Mouse (Mus musculus): ENCODE measurements around the gene Lmtk2. TPM values are rescaled to one million over a fixed set of nuclear protein-coding genes. Genes with fewer than 3 reads are reported as not detected.
A peak's percentile ranks its signal among the peaks of the same experiment; 100 is the strongest.

Lmtk2 gene
- total RNA-seq, 2 experiments from 2014 or later, result 94.2 to 99.2 TPM

DNA sequence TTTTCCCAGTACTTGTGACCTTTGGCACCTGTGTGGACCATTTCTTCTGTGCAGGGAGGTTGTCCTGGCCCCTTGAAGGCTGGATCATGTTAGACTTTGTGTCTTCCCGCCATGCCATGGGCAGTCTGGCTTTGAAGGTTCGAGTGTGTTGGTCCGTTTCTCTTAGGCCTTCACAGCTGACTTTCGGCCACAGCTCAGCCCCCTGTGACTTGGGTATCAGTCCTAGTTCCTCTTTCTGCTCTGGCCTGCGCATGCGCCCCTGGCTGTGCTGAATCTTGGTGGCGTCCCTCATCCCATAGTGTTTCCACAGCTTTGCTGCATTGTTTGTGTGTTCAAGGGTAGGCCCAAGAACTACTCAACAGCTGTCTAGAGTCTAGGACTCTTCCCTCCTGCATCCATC is 81.0 kb downstream of the Lmtk2 start:
- DNase-seq, result no peak

DNA sequence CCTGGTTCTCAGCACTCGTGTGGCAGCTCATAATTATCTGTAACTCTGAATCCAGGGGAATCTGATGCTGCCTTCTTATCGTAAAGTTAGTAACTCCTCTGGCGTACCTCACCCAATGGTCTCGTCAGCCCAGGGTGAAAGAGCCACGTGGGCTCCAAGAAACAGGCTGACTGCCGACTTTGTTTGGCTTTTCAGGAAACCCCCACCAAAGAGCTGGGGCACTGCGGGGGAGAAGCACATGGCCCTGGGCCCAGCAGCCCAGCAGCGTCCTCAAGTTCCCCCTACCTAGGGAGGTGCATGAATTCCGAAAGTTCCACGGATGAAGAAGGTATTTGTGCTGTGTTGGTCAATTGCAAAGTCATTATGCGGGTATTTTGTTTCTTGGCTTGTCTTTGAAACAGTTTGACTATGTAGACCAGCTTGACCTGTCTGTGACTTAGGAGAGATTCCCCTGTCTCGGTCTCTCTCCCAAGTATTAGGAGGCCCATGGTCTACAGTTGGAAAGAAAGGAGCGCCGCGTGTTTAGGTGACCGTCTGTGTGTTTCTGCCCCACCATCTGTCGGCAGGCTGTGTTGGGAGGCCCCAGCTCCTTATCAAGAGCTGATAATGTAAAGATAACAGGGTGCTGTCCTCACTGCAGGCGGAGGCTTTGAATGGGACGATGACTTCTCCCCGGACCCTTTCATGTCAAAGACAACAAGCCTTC is 82.5 kb downstream of the Lmtk2 start:
- DNase-seq, result no peak

DNA sequence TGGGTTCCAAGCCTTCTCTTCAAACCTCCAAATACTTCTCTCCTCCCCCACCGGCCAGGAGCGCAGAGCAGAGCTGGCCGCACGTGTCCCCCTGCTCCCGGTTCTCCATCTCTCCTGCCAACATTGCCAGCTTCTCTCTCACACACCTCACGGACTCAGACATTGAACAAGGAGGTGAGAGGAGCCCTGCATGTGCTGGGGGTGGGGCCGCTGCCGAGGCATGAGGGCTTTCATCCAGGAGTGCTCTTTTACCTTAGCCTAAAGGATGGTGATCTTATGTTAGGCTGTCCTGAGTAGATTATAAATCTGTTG is 83.0 kb downstream of the Lmtk2 start:
- no peak for DNase-seq

DNA sequence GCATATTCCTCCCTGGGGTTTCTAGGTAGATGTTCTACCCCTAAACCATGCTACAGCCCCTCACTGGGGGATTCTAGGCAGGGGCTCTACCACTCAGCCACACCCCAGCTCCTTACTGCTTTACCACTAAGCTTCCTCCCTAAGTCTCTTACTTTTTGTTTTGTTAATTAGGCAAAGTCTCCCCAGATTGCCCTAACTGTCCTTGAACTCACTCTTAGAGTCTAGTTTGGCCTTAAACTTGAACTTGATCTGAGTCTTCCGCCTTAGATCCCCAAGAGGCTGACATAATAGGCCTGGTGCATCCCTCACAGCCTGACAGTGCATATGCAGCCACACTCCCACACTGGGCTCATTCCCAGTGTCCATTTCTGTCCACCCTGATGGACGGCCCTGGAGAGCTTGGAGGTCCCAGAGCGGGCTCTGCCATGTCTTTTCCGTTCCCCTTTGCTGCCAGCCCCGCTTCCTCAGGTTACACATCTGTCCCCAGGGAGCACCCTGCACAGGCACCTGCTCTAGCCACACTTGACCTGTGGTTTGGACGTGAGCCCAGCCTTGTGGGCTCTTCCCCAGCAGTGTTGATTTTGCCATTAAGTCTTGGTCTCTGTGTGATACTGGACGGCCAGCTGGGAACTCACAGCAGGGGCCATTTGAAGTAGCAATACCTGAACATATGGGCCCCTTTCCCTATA is 83.6 kb downstream of the Lmtk2 start:
- DNase-seq, result no peak

DNA sequence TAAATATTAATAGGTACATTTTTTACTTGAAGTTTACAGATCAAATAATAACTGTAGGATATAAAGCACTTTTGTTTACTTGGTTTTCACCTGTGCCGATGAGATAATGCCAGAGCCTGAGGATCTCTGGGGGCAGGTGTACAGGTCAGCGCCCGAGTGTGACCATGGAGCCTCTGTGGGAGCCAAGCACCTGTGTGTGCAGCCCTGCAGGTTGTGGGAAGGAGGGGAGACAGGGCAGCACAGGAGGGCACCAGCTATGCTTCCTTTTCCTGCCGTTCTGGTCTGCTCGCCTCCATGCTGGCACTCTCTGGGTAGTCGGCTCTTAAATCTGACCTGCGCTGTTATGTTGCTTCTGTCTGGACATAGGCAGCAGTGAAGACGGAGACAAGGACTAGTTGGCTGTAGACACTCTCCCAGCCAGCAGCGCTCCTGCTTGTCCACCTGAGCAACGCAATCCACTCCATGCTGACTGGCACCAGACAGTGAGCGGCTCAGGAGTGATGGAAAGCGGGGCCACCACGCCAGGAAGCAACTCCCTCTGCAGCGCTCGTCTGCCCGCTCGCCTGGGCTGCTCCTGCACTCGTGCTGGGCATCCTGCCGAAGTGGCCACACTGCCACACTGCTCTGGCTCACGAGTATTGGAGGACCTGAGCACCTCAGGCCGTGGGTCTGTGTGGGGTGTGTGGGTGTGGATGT is 84.3 kb downstream of the Lmtk2 start:
- DNase-seq, result no peak

DNA sequence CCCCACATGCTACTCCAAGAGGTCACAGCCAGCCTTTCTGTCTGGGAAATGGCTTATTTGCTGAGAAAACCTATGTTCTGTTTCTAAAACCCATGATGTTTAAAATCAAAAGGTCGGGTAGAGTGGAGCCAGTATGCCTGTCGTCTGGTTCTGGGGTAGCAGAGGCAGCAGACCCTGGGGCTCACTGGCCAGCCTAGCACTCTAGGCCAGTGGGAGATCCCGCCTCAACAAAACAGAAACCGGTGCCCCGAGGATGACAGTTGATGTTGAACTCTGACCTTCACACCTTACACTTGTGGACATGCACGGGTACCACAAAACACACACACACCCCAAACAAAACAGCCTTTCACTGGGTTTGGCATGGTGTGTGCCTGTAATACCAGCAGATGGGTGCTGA is 88.2 kb downstream of the Lmtk2 start:
- DNase-seq, result no peak

DNA sequence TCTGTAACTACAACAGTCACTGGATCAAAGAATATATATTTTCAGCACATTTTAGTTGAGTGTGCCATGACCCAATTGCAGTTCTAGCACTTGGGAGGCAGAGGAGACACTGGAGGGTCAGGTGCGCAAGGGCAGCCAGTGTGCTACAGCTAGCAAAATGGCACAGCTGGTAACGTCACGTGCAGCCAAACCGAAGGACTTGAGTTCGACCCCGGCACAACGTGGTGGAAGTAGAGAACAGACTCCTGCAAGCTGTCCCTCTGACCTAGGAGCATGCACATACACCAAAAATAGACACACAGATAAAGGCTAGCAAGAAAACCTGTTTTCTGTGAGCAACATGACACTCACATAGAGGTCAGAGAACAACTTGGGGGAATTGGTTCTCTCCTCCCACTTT is 89.1 kb downstream of the Lmtk2 start:
- no peak for DNase-seq

DNA sequence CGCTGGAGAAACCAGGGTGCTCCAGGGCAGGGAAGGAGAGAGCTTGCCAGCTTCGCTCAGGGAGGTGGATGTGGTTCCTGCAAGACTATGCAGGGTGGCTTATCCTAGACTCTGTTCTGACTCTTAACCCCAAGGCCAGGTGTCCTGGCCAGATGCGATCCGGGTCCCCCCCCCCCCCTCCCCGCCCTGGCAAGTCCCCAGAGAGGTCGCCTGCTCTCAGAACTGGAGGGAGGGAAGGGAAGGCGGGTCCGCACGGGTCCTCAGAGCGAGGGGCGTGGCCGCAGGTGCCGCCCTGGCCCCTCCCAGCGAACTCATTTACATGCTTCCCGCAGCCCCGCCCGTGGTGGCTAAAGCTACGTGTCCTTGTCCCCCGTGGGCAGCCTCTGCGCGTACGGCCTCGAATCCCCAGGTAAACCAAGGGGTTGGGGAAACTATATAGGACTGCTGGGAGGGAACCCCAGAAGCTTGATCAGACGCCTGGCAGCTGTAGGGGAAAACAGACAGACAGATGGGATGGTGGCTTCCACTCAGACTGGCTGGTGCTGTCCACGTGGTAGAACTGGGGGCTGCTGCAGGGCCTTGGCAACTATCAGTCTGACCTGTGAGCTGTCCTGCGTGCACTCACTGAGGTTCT is 89.8 kb downstream of the Lmtk2 start, which contains the start of gene Bhlha15:
Gene Bhlha15 (plus strand): TSS at position 337 of the 634 bp plus-strand sequence.
- no peak for DNase-seq

DNA sequence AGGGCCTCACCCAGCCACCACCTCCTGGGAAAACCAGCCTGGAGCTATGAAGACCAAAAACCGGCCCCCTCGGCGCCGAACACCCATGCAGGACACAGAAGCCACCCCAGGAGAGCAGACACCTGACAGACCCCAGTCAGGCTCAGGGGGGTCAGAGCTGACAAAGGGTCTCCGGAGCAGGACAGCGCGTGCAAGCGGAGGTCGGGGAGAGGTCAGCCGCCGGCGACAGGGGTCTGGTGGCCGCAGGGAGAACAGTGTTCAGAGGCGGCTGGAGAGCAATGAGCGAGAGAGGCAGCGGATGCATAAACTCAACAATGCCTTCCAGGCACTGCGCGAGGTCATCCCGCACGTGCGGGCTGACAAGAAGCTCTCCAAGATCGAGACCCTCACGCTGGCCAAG is 90.8 kb downstream of the Lmtk2 start:
- DNase-seq, result no peak

DNA sequence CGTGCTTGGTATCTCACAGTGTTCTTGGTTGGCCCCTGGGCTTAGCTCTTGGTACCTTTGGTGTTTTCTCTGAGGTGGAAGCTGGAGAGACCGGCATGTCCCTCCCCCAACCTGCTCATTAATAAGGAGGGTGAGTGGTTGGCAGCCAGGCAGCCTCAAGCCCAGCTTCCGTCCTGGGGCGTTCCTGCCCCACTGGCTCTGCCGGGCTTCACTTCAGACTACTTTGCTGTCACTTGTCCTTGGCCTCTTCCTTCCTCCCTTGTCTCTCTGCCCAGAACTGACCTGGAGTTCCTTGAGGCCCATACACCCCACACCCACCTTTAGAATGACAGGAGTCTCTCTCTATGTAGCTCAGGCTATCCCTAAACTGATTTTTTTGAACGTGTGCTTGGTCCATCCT is 92.4 kb downstream of the Lmtk2 start:
- no peak for DNase-seq

DNA sequence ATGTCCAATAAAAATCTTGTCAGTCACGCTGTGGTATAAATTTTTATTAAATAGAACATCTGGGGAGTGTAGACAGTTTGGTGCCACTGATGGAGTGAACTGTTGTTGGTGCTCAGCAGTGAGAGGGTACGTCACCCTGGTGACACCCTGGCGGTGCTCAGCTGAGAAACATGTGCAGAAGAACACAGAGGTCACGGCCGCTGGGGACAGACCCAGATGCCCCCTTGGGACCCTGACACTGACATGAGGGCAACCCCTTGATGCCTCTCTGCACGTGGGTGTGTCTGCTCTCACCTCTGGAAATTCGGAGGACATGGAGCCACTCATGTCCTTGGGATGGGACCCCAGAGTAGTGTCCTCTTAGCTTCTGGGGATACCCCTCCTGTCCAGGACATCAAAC is 94.2 kb downstream of the Lmtk2 start:
- no peak for DNase-seq

DNA sequence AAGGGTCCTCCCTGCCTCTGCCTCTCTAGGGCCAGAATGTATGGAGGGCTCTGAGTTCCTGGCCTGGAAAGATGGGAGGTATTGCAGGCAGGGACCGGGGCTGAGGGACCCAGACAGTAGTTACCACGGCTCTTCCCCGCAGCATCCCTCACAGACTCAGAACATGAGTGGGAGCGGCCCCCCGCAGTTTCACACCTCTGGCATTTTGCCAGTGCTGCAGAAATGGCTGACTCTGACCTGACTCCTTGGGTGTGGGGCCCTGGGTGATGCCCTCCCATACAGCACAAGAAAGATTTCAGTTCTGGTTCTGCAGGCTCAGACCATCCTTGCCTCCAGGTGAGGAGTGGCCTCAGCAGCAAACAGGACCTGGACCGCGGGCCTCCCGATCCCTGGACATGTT is 95.3 kb downstream of the Lmtk2 start:
- no peak for DNase-seq

DNA sequence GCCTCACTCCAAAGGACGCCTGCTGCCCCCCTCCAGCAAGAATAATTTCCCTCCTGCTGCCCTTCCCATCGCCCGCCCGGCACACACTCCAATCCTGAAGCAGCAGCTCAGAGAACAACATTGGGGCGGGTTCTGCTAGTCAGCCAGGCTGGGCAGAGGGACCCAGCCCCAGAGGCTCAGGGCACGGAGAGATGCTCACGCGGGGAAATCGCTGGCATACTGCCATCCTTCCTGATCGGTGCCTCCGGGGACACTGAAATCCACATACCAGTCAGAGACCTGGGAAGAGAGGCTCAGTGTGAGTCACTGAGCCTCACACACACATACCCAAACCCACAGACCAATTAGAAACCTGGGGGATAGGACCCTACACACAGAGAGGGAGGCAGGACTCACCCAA is 100.4 kb downstream of the Lmtk2 start:
- no peak for DNase-seq

DNA sequence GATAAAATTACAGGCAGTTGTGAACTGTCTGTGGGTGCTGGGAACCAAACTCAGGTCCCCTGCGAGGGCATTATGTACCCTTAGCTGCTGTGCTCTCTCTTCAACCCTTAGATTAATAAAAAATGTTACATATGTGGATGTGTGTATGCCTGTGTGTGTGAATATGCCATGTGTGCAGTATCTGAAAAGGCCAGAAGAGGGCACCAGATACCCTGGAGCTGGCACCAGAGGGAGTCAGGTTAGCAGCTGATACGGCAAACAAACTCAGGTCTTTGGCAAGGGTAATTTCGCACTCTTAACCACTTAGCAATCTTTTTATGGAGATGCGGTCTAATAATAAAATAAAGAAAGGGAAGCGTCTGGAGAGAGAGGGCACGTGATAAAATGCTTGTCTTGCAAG is 102.2 kb downstream of the Lmtk2 start:
- DNase-seq, result no peak

DNA sequence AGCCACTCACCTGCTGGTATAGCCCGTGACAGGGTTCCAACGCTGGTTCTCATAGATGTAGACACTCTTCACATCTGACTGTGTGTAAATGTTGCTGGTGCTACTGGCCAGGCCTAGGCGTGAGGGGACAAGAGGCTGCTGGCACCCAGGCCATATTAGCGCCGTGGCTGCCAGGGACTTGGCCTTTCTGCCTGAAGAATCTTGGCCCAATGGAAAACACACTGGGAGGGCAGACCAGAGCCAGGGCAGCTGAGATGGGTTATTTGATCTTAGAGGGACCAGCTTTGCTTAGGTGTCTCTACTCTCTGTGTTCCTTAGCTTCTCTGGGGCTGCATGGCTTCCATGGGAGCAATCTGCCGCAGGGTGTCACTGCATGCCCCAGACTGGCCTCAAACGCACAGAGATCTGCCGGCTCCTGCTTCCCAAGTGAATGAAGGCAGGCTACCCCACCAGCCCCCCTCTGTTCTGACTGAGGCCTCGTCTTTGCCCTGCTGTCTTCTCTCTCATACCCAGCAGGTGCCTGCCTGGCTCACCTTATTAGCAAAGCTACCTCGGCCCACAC is 103.2 kb downstream of the Lmtk2 start:
- DNase-seq, result no peak

DNA sequence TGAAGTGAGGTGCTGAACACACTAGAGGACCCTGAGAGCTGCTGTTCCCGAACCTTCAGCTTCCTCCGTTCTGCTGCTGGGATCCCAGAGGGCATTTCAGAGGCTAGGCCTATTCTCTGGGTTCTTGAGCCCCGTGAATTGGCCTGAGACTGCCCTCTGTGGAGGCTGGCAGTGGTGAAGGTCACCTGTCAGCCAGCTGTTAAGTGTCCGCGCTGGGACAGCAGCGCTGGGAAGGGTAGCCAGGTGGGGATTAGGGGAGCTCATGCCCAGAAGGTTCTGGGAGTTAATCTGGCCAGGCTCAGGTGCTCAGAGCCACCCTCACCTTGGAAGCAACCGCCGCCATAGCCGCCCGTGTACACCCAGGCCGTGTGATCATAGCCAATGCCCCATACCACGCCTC is 104.1 kb downstream of the Lmtk2 start:
- DNase-seq, result no peak

DNA sequence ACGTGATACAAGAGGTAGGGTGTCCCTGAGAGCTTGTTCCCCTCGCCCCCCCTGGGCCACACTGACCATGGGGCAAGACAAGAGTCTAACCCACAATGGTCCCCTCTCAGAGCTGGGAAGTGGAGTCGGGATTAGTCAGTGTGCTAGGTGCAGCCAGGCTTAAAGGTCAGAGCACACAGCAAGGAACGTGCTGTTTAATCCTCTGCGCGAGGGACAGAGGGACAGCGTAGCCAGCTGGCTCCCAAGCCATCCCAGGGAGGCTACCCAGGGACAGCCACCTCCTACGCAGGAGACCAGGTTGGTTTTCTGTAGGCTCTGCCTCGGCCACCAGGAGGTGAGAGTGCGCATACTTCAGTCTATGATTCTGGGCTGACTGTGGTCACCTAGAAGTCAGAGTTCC is 104.7 kb downstream of the Lmtk2 start:
- no peak for DNase-seq

DNA sequence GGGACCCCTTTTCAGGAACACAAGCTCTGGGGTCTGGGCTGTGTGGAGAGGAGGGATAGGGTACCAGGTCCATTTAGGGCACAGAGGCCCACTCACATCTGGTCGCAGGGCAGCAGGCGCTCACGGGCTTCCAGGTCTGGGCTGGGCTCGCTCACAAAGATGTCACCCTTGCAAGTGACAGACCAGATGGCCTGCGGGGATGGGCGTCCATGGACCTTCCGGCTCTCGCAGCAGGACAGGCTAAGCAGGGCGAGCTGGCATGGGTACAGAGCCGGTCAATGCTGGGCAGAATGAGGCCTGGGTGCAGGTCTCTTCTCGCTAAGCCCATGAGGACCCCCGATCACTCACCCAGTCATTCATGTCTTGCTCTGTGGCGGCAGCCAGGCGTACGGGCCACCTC is 105.8 kb downstream of the Lmtk2 start:
- DNase-seq, result no peak

DNA sequence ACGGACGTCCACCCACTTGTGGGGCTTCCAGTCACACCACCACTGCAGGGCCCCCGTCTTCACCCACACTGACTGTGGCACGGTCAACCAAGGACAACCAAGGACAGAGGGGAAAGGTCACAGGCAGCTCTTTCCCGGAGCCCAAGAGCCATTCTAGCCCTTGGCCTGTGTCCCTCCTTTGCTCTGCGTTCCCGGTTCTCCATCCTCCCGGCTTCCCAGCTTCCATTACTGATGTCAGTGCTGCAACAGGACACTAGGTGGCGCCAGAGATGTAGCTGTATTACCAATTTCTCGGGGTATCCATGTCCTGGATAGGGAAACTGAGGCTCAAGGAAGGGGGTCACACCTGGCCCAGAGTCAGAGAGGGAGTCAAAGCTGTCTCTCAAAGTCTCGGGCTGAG is 107.2 kb downstream of the Lmtk2 start:
- peak in 1 of 2 experiments; percentile 44 for DNase-seq

DNA sequence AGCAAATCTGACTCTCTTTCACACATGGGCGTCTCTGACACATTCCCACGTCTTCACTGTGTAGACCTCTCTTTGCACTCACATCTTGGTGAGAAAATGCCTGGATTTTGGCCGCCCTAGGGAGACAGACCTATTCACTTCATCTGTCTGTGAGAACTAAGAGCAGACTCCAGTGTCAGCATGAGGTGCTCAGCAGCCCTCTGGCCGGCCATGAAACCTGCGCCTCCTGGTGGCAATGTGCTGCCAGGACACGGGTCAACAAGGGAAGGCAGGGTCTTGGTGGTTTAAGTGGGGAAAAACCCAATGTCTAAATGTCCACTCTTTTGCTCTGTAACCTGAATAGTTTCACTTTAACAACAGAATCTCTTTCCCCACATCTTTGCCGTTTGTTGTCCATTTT is 114.2 kb downstream of the Lmtk2 start:
- DNase-seq, result no peak

DNA sequence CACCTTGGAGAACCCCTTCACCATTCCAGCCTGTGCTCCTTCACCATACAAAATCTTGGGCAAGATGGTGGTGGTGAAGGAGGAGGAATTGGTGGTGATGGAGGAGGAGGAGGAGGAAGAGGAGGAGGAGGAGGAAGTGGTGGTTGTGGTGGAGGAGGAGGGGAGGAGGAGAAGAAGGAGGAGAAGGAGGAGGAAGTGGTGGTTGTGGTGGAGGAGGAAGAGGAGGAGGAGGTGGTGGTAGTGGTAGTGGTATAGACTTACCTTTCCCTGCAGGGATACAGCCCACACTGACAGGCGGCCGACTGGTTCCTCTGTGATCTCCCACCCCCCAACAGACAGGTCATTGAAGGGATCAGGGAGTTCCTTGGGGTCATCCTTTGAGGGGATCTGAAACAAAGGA is 115.8 kb downstream of the Lmtk2 start:
- DNase-seq, result no peak

DNA sequence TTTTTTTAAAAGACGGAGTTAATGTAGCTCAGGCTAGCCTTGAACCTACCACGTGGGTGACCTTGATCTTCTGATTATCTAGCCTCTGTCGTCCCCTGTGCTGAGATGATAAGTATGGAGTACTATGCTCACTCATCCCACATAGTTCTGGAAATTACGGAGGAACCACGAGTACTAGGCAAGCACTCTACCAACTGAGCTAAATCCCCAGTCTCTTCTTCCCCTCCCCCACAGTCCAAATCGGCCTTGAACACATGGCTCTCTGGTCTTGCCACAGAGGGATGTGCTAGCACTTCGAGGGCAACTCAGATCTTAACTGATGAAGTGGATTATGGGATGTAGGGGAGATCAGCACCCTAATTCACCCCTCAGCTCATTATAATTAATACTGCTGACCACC is 117.8 kb downstream of the Lmtk2 start:
- no peak for DNase-seq

DNA sequence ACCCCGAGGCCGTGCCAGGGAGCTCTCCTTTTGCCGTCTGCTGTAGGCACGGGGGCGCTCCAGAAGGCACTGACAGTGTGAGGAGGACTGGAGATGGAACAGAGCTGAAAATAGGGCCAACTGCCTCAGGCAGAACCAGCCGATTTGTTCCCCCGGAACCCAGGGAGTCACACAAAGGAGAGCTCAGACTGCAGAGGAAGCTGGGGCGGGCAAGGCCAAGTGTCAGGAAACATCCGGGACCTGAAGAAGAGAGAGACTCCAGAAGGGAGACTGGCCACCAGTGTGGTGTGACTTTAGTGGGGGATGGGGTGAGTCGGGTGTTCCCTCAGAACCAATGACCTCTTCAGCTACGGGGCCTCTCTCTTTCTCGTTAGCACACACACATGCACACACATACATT is 119.1 kb downstream of the Lmtk2 start:
- DNase-seq, result no peak
